Mouse (Mus musculus) heart, adult 18-20 months (tissue): ENCODE measurements at regions not wholly inside any gene's neighbourhood (a gene's known extent, or its start where the extent isn't known, plus 50 kb on each side); places are given as distances from the start of the nearest gene placed in this dataset.
A peak's percentile ranks its signal among the peaks of the same experiment; 100 is the strongest.

ENCODE experiments used
- DNase-seq, 2 experiments: peaks; one replicate each; pipeline ENCODE4 v3.0.0; 2021 to 2022; ENCODE audit warnings: mixed read lengths in 1 of 2

DNA sequence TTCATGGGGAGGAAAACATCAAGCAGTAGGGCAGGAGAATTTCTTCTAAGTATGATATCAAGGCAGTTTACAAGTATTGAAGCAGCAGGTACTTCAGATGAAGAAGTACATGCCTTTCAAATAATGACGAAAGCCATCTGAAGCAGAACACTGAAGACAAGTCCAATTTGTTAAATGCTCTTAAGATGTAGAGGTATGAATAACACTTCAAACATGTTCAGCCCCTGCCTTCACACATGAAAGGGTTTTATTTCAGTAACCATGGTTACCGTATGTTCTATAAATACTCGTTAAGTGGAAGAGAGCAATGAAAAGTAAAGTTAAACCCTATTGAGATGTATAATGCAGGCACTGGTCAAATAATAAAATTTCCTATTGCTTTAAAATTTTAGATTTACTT, 101.8 kb downstream of the Mospd2 start:
- DNase-seq: no peak

- DNase-seq: no peak
Measured at GRCm38 (mm10) chrX:164840393-164840792, 139.8 kb downstream of the Mospd2 start.

- no peak for DNase-seq
Measured at GRCm38 (mm10) chrX:164820906-164821305, 159.3 kb downstream of the Mospd2 start.

DNA sequence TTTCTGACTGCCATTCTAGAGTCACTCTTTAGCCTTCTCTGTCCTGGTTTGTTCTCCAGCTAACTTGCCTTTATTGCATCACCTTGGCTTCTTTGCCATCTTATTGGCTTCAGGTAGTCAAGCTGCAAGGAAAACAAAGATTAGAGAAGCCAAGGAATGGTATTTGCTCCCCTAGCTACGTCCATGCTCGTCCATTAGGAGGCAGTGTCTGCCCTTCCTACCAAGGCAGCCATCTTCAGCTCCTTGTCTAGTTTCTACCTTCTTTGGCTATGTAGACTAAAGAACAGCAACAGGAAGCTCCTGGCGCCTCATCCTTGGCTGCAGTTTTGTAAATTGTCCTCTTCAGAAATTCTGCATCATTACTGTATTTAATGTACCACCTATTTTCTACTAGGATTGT, 192.9 kb downstream of the Mospd2 start:
- DNase-seq: peak; percentile 0 to 8

DNA sequence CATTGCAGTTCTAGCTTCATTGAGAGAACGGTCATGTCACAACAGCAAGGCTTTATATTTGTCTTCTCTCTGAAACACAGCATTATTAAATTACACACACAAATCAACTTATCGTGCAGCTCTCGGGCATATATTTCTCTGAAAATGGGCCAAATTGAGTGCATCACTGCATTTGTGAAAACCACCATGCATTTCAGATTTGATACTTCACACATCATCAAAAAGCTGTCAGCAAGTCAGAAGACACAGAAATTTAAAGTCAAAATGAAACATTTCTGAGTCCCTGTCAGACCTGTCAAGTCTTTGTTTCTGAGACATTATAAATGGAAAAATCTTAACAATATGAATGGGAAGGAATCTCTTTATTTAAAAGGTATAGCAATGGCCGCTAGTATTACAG, 215.3 kb downstream of the Mospd2 start:
- no peak for DNase-seq

DNA sequence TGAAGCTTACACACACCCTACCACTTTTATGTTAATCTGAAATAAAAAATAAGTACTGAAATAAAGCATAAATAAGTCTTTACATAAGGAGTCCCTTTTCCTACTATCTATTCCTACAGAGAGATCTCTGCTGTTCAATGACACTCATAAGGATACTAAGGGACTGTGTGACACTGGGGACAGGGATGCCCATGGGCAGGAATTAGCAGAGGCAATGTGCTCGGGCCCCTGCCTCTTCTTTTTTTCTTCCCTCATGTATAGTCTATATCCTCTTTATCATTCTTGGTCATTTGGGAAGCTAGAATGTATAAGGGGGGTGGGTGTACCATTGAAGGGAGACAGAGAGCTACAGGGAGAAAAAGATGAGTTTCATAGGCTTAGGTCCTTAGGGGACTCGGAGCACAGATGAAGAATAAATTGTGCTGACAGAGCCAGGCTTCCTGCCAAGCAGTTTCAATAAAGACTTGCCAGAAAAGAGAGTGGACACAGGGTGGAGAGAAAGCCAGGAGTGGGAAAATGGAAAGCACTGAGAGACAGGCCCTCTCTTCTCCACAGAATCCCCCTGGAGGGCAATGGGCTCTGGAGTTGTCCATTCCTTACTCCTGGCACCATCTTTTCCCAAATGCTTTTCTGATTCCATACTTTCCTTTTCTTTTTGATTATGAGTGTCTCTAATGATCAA, 216.3 kb downstream of the Mospd2 start:
- peak; percentile 0 to 4 for DNase-seq

- DNase-seq: no peak
Measured at GRCm38 (mm10) chrX:164745552-164746217, 234.5 kb downstream of the Mospd2 start.
